Mouse (Mus musculus): Measurements from ENCODE around the gene Max.

Max gene

DNA sequence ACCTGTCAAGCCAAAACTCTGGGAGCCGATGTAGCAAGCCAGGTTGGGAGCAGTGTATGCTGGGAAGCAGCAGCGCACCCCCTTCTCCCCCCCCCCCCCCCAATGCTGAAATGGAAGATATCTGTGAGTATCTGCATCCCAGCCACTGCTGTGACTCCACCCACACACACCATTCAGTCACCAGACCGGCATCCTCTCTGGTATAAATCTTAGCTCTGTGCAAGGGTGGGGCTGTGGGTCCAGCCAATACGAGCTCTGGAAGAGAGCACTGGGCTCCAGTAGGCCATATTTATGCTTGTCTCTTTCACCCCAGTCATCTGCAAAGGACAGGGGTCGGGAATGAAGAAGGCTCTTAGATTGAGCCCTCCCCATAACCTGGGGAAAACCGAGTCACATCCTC, 41.6 kb downstream of the Max start:
- no peak for DNase-seq (ENCODE audit: low read depth)

DNA sequence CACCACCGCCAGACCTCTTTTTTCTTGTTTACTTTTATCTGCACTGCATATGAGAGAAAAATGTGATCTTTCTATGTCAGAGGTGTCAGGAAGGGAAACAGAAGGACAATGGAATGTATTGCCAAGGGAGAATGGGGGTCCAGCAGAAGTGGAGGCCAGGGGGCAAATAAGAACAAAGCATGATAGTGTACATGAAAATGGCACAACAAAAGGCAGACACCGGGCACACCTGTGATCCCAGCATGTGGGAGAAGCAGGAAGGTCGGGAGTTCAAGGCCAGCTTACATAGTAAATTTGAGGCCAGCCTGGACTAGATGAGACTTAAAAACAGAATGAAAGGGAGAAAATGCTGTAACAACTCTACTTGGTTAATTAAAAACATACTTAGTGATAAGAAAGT, 43.1 kb downstream of the Max start:
- no peak for DNase-seq (ENCODE audit: low read depth)

DNA sequence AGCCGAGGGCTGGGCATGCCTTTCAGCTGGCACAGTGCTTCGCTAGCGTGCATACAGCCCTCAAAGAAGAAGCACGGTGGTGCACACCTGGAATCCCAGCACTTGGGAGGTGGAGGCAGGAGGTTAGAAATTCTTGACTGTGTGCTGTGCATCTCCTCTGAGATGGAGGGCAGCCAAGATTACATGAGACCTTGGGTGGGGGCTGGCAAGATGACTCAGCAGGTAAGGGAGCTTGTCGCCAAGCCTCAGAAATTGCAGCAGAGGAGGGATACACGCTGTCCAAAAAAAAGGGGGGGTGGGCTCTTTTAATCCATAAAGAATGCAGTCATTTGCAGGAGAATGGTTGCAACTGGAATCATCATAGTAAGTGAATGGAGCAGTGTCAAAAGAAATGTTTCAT, 43.9 kb downstream of the Max start:
- peak; percentile 56 for DNase-seq (ENCODE audit: low read depth)

DNA sequence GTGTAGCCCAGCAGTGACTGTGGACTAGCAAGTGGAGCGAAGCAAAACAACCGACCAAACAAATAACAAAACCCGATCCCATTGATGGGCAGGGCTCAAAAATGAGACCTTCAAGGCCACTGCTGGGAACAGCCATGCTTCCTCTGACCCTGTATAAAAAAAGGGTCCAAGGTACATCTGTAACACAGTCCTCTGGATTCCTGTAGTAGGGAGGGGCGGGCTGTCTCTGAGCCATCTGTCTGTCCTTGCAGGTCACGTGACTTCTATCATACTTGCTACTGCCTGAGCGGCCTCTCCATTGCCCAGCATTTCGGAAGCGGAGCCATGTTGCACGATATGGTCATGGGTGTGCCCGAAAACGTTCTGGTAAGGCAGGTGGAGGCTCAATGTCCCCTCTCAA, 45.8 kb downstream of the Max start:
- no peak for DNase-seq (ENCODE audit: low read depth)

DNA sequence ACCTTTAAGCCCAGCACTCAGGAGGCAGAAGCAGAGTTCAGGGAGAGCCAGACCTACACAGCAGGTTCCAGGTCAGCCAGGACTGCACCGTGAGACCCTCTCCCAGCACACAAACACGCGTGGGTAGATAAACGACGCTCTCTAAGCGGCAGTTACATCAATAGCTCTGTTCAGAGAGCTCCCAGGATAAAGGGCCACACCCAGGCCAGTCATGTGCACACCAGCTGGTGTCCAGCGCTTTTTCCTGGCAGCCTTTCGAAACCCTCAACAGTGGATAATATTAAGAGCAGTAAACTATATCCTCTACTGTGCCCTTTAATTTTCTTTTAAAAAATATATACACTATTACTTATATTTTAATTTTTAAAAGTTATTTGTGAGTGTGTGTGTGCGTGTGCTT, 49.8 kb downstream of the Max start:
- DNase-seq (ENCODE audit: low read depth) = peak; percentile 24

DNA sequence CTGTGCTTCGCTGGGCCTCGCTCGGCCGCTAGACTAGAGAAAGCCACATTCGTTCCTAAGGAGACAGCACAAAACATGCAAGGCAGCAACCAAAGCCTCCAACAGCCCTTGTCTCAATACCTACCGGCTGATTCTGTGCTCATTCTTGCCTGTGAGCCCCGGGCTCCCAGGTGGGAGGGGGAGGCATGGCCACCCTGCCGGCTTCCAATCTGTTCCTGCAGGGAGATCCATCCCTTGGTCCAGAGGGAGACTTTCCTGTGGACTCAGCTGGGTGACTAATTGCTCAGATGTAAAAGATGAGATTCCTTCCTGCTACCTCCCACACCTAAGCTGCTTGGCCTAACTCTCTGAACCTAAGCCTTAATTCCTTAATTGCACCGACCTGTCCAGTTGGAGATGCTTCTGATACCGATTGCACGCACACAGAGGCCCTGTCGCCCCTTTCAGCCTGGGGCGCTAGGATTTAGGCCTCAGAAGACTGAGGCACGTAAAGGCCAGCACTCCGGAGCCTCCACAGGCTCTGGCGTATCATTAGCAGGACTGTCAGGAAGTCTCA, 50.8 kb downstream of the Max start:
- DNase-seq (ENCODE audit: low read depth) = no peak

DNA sequence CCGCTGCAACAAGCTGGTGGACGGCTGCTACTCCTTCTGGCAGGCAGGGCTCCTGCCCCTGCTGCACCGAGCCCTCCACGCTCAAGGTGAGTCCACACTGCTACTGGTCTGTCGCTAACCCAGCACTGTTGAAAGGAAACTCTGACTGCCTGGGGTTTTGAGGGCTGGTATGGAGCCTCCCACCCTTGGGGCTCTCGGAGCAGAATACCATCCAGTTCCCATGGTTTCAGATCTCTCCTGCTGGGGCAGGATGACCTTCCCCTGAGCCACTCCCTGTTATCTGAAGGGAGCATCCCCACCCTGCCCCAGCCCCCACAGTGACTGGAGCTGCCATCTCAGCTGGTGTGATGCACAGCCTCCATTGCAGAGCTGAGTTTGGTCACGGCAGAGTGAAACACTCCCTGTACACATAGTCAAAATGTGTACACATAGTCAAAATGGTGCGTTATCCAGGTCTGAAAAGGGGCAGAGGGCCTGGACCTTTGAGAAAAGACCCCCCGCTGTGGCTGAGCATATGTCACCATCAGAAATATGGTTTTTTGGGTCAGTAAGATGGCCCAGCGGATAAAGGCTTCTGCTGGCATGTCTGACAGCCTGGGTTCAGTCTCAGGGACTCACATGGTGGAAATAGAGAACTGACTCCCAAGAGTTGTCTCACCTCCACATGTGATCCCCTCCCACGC, 51.6 kb downstream of the Max start:
- no peak for DNase-seq (ENCODE audit: low read depth)

DNA sequence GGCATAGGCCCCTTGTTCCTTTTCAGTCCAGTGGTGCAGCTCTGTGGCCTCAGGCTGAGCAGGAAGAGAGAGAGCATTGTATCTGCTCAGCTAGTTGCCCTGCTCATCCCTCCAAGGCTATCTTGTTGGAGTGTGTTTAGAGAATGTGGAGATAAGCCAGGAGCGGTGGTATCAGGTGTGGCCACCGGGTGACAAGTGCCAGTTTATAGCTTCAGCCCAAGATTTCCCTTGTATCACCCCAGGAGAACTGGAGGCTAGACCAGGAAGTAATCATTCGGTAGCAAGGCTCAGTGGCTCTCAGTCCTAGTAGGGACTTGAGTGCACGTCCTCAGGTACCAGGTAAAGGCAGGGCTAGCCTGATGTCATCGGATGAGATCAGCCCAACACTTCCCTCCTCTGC, 52.8 kb downstream of the Max start:
- DNase-seq (ENCODE audit: low read depth) = no peak

DNA sequence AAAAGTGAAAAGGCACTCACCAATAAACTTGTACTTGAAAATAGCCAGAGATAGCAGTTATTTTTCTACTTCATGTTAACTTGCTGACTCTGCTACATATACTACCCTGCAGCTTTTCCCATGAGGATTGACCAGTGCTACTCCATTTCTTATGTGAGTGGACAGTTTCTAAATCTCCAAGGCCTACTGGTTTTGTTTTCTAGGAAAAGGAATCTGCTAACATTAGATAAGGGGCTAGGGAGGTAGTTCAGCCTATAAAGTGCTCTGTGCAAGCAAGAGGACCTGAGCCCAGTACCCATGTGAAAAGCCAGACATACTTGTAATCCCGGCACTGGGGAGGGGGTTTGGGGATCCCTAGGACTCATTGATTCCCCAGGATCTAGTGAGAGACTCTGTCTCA, 55.7 kb downstream of the Max start:
- no peak for DNase-seq (ENCODE audit: low read depth)

DNA sequence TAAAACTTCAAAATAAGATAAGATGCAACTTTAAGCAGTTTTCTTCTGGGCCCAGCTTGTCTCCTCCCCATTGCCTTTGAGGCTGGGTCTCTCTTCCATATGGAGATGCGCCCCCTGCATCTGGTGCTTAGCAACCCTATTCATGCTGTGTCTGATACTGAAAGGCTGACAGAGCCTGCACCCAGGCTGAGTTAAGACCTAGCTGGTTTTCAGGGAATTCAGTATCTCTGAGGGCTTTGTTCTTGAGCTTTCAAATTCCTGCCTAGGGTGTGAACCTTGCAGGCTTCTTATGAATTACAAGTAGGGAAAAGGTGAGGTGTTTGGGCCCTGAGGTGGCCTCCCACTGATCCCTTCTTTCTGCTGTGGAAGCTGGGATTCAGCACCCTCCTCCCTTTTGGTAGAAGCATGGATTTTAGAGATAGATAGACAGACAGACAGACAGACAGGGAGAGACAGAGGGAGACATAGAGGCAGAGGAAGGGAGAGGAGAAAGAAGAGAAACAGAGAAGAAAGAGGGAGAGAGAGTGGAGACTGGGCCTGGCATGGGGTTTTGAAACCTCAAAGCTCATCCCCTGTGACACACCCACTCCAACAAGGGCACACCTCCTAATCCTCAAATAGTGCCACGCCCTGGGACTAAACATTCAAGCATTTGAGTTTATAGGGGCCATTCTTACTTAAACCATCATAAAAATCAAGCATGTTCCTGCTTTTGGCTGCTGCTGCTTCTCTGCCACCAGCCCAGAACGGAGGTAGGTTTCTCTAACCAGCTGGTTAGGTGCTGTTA, 60.3 kb downstream of the Max start:
- DNase-seq (ENCODE audit: low read depth) = no peak

DNA sequence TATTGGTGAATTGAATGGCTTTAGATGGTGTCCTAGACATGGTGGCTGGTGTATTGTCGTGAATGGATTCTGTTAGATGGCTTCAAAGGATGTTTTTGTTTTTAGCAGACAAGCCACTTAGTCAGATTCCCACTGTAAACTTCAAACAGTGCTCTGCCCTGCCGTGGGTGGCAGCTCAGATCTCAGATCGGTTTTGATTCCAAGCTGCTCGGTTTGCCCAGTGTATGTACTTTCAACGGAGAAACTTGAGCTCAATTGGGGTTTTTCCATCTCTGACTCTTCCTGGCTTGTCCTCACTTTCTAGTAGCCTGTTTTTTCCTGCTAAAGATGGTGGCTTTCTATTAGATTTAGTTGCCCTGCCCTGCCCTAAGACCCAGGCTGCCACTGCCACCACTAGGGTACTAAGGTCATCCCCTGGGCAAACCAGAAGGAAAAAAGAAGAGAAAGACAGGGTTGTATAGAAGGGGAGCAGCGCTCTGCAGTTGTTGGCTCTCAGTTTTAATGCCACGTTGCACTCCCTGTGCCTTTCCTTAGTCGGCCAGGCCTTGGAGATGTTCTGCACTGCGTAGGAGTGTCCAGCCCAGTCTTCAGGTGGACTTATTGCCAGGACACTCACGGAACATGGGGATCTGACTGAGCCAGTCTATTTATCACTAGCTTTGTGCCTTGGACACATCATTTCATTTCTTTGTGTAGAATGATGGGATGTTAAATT, 62.6 kb downstream of the Max start:
- no peak for DNase-seq (ENCODE audit: low read depth)

DNA sequence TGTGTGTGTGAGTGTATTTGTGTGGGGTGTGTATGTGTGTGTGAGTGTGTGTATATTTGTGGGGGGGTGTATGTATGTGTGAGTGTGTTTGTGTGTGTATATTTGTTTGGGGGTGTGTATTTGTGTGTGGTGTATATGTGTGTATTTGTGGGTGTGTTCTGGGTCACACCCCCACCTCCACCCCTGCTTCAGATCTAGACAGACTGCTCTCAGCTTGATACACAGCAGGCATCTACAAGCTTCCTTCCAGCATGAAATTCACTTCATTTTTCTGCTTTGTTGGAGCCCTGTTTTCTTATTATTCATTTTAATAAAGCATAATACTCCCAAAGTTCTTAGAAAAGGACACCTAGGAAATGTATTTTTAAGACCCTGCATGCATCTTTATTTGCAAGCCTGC, 63.9 kb downstream of the Max start:
- no peak for DNase-seq (ENCODE audit: low read depth)

DNA sequence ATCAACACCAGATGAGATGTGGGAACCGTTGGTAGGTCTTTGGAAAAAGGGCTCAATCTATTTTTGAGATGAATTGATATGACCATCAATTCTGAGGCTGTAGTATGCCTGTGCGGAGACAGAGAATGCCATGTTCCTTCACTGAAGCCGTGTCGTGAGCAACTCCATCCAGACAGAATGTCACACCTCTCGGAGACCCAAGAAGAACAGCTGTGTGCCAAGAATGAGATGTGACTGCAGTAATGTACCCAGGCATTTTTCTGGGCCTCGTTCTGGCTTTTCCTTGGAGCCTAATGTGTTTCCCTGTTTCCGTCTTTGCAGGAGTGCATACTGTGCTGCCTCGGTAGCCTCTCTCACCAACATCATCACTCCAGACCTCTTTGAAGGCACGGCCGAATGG, 65.0 kb downstream of the Max start:
- DNase-seq (ENCODE audit: low read depth) = no peak

DNA sequence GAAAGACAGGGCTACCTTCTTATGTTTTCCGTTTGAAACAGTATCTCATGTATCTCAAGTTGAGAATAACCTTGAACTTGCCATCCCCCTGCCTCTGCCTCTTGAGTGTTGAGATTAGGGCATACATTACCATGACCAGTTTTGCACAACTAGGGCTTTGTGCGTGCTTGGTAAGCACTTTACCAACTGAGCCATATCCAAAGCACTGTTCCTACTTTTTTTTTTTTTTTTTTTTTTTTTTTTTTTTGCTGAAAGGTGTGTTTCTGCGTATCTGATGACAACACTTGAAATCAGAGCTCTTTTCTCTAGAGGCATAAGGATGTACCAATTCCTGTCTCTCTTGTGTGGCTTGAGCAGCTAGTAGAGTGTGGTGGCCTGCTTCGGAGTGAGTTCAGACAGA, 65.4 kb downstream of the Max start:
- DNase-seq (ENCODE audit: low read depth) = no peak

DNA sequence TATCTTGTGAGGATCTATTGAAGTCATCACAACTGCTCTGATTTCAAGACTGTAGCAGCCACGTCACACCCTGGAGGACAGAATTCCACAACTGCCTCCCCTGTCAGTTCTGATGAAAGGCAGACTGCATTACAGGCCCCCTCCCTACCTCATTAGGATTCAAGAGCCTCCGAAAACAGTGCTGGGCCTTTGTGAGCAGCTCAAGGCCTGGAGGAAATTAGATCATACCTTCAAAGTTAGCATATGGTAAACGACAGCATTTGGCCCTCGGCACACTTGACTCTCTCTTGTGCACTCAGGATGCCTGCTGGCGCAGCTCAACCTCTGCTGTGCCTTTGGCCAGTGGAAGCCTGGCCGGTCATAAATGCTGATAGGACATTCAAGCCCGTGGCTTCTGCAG, 66.2 kb downstream of the Max start:
- DNase-seq (ENCODE audit: low read depth) = no peak

DNA sequence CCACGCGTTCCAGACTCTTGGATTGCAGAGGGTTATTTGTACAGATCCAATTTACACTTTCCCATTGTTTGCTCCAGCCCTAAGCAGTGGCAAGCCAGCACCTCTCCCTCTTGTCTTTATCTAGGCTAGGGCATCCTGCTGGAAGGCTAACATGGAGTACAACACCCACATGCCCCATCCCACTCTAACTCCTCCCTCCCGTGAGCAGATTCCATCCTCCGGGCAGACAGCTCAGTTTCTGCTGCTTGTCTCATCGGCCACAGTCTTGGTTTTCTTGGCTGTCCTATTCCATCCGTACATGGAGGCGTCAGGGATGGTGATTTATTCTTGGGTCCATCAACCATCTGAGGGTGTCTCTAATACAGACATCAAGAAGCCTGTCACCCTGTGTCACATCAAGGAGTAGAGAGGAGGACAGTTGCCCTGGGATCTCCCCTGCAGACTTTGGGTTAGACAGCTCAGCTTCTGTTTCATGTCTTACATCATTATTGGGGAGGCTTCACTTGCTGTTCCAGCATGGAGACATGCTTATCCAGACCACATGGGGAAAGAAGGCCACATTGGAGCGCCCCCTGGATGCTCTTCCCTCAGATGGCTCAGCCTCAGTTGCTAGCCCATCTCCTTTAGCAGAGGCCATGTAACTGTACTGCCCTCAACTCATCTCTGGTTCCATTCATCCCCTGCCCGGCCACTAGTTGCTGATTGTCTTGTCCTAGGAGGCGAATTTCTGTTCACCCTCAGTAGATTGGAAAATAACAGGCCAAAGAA, 67.0 kb downstream of the Max start:
- DNase-seq (ENCODE audit: low read depth) = no peak

DNA sequence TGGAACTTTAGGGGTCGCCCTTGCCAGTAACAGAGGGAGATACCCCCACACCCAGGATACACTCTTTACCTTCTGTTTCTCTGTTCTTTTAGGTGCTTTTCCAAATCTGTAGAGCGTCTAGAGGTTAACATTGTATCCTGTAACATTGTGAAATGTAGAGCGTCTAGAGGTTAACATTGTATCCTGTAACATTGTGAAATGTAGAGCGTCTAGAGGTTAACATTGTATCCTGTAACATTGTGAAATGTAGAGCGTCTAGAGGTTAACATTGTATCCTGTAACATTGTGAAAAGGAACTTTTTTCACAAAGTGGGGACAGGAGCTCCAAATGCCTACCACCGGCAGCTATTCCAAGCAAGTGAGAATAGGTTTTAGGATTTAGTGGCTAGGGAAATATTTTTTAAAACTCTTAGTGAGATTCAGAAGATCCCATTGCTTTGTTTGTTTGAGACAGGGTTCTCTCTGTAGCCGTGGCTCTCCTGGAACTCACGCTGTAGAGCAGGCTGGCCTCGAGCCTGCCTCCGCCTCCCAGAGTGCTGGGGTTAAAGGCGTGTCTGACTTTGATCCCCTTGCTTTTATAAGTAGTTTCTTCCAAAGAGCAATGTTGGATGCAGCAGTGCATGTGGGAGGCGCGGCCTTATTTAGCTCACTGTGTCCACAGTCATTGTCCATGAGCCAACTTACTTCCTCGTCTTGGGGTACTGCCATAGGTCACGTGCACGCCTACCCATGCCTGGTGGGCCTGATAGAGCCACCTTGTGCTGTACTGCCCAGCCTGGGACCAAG, 68.9 kb downstream of the Max start:
- no peak for DNase-seq (ENCODE audit: low read depth)

DNA sequence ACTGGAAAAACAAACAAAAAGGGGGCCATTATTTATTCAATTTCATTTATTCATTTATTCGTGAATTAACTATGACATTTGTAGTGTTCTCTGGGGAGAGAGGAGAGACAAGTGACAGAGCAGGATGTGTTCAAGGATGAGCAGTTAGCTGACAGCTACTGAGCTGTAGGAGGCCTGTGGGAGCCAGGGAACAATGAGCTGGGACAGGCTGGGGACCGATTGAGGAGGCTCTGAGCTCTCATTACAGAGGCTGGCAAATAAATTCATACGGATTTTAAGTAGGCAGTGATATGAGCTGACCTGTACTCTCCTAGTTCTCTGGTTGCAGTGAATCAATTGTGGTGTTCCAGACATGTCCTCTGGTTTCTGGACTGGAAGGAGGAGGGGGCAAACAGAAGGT, 70.8 kb downstream of the Max start:
- DNase-seq (ENCODE audit: low read depth) = no peak

DNA sequence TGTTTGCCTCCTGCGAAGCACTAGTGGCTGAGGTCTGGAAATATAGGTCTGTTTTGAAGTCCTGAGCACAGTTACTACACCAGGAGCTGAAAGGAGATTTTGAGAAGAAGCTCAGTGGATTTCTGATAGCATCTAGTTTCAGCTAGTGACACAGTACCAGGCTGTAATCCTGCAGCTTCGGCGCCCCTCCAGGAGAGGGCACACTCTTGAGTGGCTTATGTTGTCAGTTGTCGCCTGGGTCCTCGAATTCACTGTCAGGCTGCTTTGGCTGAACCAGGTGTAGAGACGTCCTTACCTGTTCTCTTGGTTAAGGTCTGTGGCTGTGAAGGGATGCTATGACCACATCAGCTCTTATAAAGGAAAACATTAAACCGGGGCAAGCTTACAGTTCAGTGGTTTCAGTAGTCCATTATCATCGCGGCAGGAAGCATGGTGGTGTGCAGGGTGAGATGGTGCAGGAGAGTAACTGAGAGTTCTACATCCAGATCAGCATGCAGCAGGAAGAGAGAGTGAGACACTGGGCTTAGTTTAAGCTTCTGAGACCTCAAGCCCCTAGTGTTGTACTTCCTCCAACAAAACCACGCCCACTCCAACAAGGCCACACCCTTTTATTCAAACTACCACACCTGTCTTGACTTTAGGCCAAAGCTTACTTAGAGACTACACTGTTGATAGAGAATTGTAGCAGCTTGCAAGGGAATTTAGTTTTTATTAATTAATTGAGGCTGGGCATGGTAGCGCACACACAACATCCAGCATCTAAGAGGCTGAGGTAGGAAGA, 72.4 kb downstream of the Max start:
- DNase-seq (ENCODE audit: low read depth) = no peak

DNA sequence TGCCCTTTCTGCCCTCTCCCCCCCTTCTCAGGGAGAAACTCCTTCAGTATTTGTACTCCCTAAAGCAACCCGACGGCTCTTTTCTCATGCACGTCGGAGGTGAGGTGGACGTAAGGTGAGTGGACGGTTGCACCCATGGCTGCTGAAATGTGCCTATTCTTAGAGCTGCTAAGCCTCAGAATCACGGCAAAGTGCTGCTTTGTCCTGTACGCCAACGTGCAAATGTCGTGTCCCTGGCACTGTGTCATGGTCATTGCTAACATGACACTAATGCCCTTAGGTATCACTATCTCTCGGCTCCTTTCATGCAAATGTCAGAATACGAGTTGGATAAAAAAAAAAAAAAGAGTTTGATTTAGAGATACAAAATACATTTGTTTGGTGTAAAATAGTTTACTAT, 74.1 kb downstream of the Max start:
- no peak for DNase-seq (ENCODE audit: low read depth)
